Mouse (Mus musculus) testis, adult 2 months (tissue): Measurements from ENCODE around the gene Ahdc1.

ENCODE experiments used
- CTCF ChIP-seq: fragments of 200-500 bp; IDR thresholded peaks from 2 replicates; pipeline ENCODE4 v1.5.1; 2012; ENCODE audit warnings: low read depth, mild to moderate bottlenecking, inconsistent platforms, low read length, moderate library complexity; ENCODE audit not compliant: control insufficient read depth, insufficient read depth, insufficient replicate concordance
- POLR2A ChIP-seq: fragments of 200-500 bp; IDR thresholded peaks from 2 replicates; pipeline ENCODE4 v1.6.1; 2012; ENCODE audit warnings: low read depth, mild to moderate bottlenecking, inconsistent platforms, low read length, moderate library complexity; ENCODE audit not compliant: control insufficient read depth

DNA sequence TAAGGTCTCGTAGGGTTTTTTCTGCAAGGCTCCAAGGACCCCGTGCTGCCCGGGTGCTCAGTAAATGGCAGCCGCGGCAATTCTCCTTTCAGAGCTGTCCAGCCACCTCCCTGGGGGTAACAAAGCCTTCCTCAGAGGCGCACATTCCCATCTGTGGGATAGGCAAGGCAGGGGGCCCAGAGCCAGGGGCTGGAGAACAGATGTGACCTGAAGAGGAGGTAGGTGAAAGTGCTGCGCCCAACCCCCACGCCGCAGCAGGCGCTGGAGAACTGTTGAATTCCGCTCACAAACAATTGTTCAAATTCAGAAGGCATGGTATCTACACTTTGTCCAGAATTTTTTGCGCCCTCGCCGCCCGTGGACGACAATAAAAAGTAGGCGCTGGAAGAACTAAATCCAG lies 449 bp upstream of the Ahdc1 start:
- TF ChIP-seq POLR2A = no peak
- TF ChIP-seq CTCF = no peak
